Mouse (Mus musculus) lung, adult 10 weeks (tissue): Measurements from ENCODE around the gene Siva1. TPM values are rescaled to one million over a fixed set of nuclear protein-coding genes. Genes with fewer than 3 reads are reported as not detected.

Source experiments
- polyA plus RNA-seq: library from polyadenylated mRNA; stranded (reverse); fragments of 350-450 nt; fragmentation: Illumina TruSeq; extraction: RNeasy Lipid Tissue Mini Kit (QIAGEN cat#74804); gene quantifications from one replicate; pipeline ENCODE4 v1.2.3, GENCODE M21; 2014; ENCODE audit warnings: low read depth, low replicate concordance; ENCODE audit not compliant: insufficient read depth

The Siva1 gene
- polyA plus RNA-seq: 64.2 TPM

GRCm38 (mm10) chr12:112644180-112644854 is at the start of gene Siva1:
Gene Siva1 (plus strand): TSS chr12:112644679.

GRCm38 (mm10) chr12:112619686-112620353 is 24.7 kb upstream of the Siva1 start, which contains the start of gene Adssl1:
Gene Adssl1 (plus strand): TSS chr12:112620045.

GRCm38 (mm10) chr12:112674132-112675011 is 29.9 kb downstream of the Siva1 start, which contains the start of gene Akt1:
Gene Akt1 (minus strand): TSS chr12:112674884.

GRCm38 (mm10) chr12:112678555-112679026 is 34.1 kb downstream of the Siva1 start, which contains the start of gene Zbtb42:
Gene Zbtb42 (plus strand): TSS chr12:112678828.

Other genes with a start within 250 kb of the Siva1 start
- 2.6 TPM for gene A530016L24Rik, start 155.2 kb upstream of the Siva1 start, polyA plus RNA-seq
- not detected for gene Tmem179, start 127.9 kb upstream of the Siva1 start, polyA plus RNA-seq
- 13.3 TPM for gene Inf2, start 55.9 kb upstream of the Siva1 start, polyA plus RNA-seq
- 17.3 TPM for gene Adssl1, start 24.6 kb upstream of the Siva1 start, polyA plus RNA-seq
- gene Akt1, start 30.2 kb downstream of the Siva1 start, polyA plus RNA-seq: 81.3 TPM
- 11.6 TPM for gene Zbtb42, start 34.1 kb downstream of the Siva1 start, polyA plus RNA-seq
- gene Cep170b, start 75.8 kb downstream of the Siva1 start, polyA plus RNA-seq: 15.9 TPM
- gene Pld4, start 116.0 kb downstream of the Siva1 start, polyA plus RNA-seq: 32.1 TPM
- gene Ahnak2, start 158.0 kb downstream of the Siva1 start, polyA plus RNA-seq: 4.5 TPM
- gene Clba1, start 164.3 kb downstream of the Siva1 start, polyA plus RNA-seq: 9.5 TPM
- gene Cdca4, start 184.7 kb downstream of the Siva1 start, polyA plus RNA-seq: 13.5 TPM
- 4.4 TPM for gene Gpr132, start 223.5 kb downstream of the Siva1 start, polyA plus RNA-seq